Mouse (Mus musculus): ENCODE data around the gene Ccdc107. TPM values are rescaled to one million over a fixed set of nuclear protein-coding genes. Genes with fewer than 3 reads are reported as not detected.
A peak's percentile ranks its signal among the peaks of the same experiment; 100 is the strongest.

The Ccdc107 gene
- polyA plus RNA-seq, 1 experiment from 2014 or later: 73.1 TPM

- no peak overlapping the region for H3K4me3 ChIP-seq
- no peaks in the 10 kb centered on the region for H3K27me3 ChIP-seq
- ATAC-seq (ENCODE audit: low read depth): no peak
- WGBS: 84% methylated on average over 5 of the region's 5 CpGs
- no peak overlapping the region for H3K27ac ChIP-seq (replicated peaks)
- peaks cover 17% of the 10 kb centered on the region for H3K4me1 ChIP-seq (replicated peaks)
- H3K36me3 ChIP-seq: peaks cover 7% of the 10 kb centered on the region; the same call in 1 of the 2 replicates
- peaks cover 4% of the 10 kb centered on the region; the same call in 1 of the 2 replicates for H3K9me3 ChIP-seq
- no peak overlapping the region for H3K4me2 ChIP-seq
- H3K9ac ChIP-seq: no peak overlapping the region
Measured at GRCm38 (mm10) chr4:43490801-43491200, 1.9 kb upstream of the Ccdc107 start.

- ATAC-seq (ENCODE audit: low read depth): no peak
- 41% methylated on average over 12 of the region's 12 CpGs for WGBS
- Histone ChIP-seq H3K27ac (replicated peaks) (peak overlapping the region; percentile 90), H3K36me3 (peaks cover 8% of the 10 kb centered on the region; the same call in 1 of the 2 replicates), H3K4me1 (replicated peaks) (peaks cover 17% of the 10 kb centered on the region), H3K9me3 (peaks cover 4% of the 10 kb centered on the region; the same call in 1 of the 2 replicates), H3K9ac (no peak overlapping the region), H3K4me3 (peak overlapping the region; percentile 65), H3K27me3 (no peaks in the 10 kb centered on the region), H3K4me2 (peak overlapping the region; percentile 64)
Measured at GRCm38 (mm10) chr4:43492101-43492820, 439 bp upstream of the Ccdc107 start.

GRCm38 (mm10) chr4:43493186-43493845, 616 bp downstream of the Ccdc107 start:
- peak overlapping the region; percentile 65 for H3K4me3 ChIP-seq
- peak overlapping the region; percentile 82 for H3K9ac ChIP-seq
- peak; percentile 92 for ATAC-seq (ENCODE audit: low read depth)
- H3K27ac ChIP-seq (replicated peaks): peak overlapping the region; percentile 90
- peak overlapping the region; percentile 64 for H3K4me2 ChIP-seq
- H3K27me3 ChIP-seq: no peaks in the 10 kb centered on the region
- WGBS: under 1% methylated on average over 47 of the region's 47 CpGs
- peaks cover 8% of the 10 kb centered on the region; the same call in 1 of the 2 replicates for H3K36me3 ChIP-seq
- H3K9me3 ChIP-seq: peaks cover 4% of the 10 kb centered on the region; the same call in 1 of the 2 replicates
- H3K4me1 ChIP-seq (replicated peaks): peaks cover 26% of the 10 kb centered on the region

- peaks cover 4% of the 10 kb centered on the region; the same call in 1 of the 2 replicates for H3K9me3 ChIP-seq
- H3K4me1 ChIP-seq (replicated peaks): peaks cover 32% of the 10 kb centered on the region
- peak overlapping the region; percentile 90 for H3K27ac ChIP-seq (replicated peaks)
- 2% methylated on average over 9 of the region's 9 CpGs for WGBS
- peak overlapping the region; percentile 64 for H3K4me2 ChIP-seq
- peak overlapping the region; percentile 65 for H3K4me3 ChIP-seq
- no peaks in the 10 kb centered on the region for H3K27me3 ChIP-seq
- ATAC-seq (ENCODE audit: low read depth): no peak
- H3K36me3 ChIP-seq: peaks cover 8% of the 10 kb centered on the region; the same call in 1 of the 2 replicates
- H3K9ac ChIP-seq: peak overlapping the region; percentile 82
Measured at GRCm38 (mm10) chr4:43493846-43494240, 1.1 kb downstream of the Ccdc107 start.

- H3K27ac ChIP-seq (replicated peaks): no peak overlapping the region
- WGBS: 64% methylated on average over 6 of the region's 6 CpGs
- H3K9ac ChIP-seq: no peak overlapping the region
- H3K27me3 ChIP-seq: no peaks in the 10 kb centered on the region
- peaks cover 8% of the 10 kb centered on the region; the same call in 1 of the 2 replicates for H3K36me3 ChIP-seq
- H3K4me3 ChIP-seq: no peak overlapping the region
- no peak for ATAC-seq (ENCODE audit: low read depth)
- H3K4me2 ChIP-seq: no peak overlapping the region
- H3K9me3 ChIP-seq: no peaks in the 10 kb centered on the region
- peaks cover 38% of the 10 kb centered on the region for H3K4me1 ChIP-seq (replicated peaks)
Measured at GRCm38 (mm10) chr4:43496587-43496986, 3.9 kb downstream of the Ccdc107 start.

GRCm38 (mm10) chr4:43497405-43497804, 4.7 kb downstream of the Ccdc107 start:
- Histone ChIP-seq H3K4me1 (replicated peaks) (peaks cover 38% of the 10 kb centered on the region), H3K9ac (no peak overlapping the region), H3K9me3 (no peaks in the 10 kb centered on the region), H3K4me3 (no peak overlapping the region), H3K4me2 (peak overlapping the region; percentile 84; the same call in 1 of the 2 replicates), H3K27me3 (no peaks in the 10 kb centered on the region), H3K36me3 (peaks cover 8% of the 10 kb centered on the region; the same call in 1 of the 2 replicates), H3K27ac (replicated peaks) (no peak overlapping the region)
- no peak for ATAC-seq (ENCODE audit: low read depth)
- 94% methylated on average over 8 of the region's 8 CpGs for WGBS

- H3K9ac ChIP-seq: no peak overlapping the region
- peaks cover 38% of the 10 kb centered on the region for H3K4me1 ChIP-seq (replicated peaks)
- WGBS: 75% methylated on average over 4 of the region's 4 CpGs
- H3K4me3 ChIP-seq: 0 out of 2 replicates have a peak overlapping the region, but pooled peaks have one; percentile 52
- peak overlapping the region; percentile 84 for H3K4me2 ChIP-seq
- no peaks in the 10 kb centered on the region for H3K9me3 ChIP-seq
- H3K27ac ChIP-seq (replicated peaks): no peak overlapping the region
- H3K36me3 ChIP-seq: peaks cover 8% of the 10 kb centered on the region; the same call in 1 of the 2 replicates
- no peaks in the 10 kb centered on the region for H3K27me3 ChIP-seq
- ATAC-seq (ENCODE audit: low read depth): no peak
Measured at GRCm38 (mm10) chr4:43497946-43498345, 5.2 kb downstream of the Ccdc107 start.

- Histone ChIP-seq H3K27me3 (no peaks in the 10 kb centered on the region), H3K9me3 (no peaks in the 10 kb centered on the region), H3K36me3 (peaks cover 8% of the 10 kb centered on the region; the same call in 1 of the 2 replicates), H3K9ac (peak overlapping the region; percentile 61), H3K4me3 (peak overlapping the region; percentile 52), H3K4me2 (peak overlapping the region; percentile 84), H3K4me1 (replicated peaks) (peaks cover 36% of the 10 kb centered on the region), H3K27ac (replicated peaks) (no peak overlapping the region)
- ATAC-seq (ENCODE audit: low read depth): no peak
- 14% methylated on average over 8 of the region's 8 CpGs for WGBS
Measured at GRCm38 (mm10) chr4:43498983-43499382, 6.3 kb downstream of the Ccdc107 start.

GRCm38 (mm10) chr4:43499407-43500333, 7.0 kb downstream of the Ccdc107 start, which contains the start of gene Arhgef39:
Gene Arhgef39 (minus strand): TSS chr4:43499695.
- Histone ChIP-seq H3K4me2 (peak within 1 kb of the TSS; percentile 84), H3K36me3 (peaks cover 8% of the 10 kb centered on the region; the same call in 1 of the 2 replicates), H3K27me3 (no peaks in the 10 kb centered on the region), H3K9ac (peak within 1 kb of the TSS; percentile 61), H3K27ac (replicated peaks) (no peak within 1 kb of the TSS), H3K4me3 (peak within 1 kb of the TSS; percentile 52), H3K4me1 (replicated peaks) (peaks cover 29% of the 10 kb centered on the region), H3K9me3 (no peaks in the 10 kb centered on the region)
- WGBS: 7% methylated on average over 50 of the region's 50 CpGs
- ATAC-seq (ENCODE audit: low read depth): peak; percentile 85

GRCm38 (mm10) chr4:43503041-43503440, 10.3 kb downstream of the Ccdc107 start:
- Histone ChIP-seq H3K4me2 (no peak overlapping the region), H3K27me3 (peaks cover 26% of the 10 kb centered on the region), H3K9ac (no peak overlapping the region), H3K4me3 (no peak overlapping the region), H3K9me3 (no peaks in the 10 kb centered on the region), H3K27ac (replicated peaks) (no peak overlapping the region), H3K36me3 (no peaks in the 10 kb centered on the region), H3K4me1 (replicated peaks) (peaks cover 18% of the 10 kb centered on the region)
- 71% methylated on average over 2 of the region's 2 CpGs for WGBS
- no peak for ATAC-seq (ENCODE audit: low read depth)

GRCm38 (mm10) chr4:43503506-43503905, 10.8 kb downstream of the Ccdc107 start:
- Histone ChIP-seq H3K4me3 (no peak overlapping the region), H3K27ac (replicated peaks) (no peak overlapping the region), H3K9me3 (no peaks in the 10 kb centered on the region), H3K36me3 (no peaks in the 10 kb centered on the region), H3K27me3 (peaks cover 31% of the 10 kb centered on the region), H3K9ac (no peak overlapping the region), H3K4me2 (no peak overlapping the region), H3K4me1 (replicated peaks) (peaks cover 18% of the 10 kb centered on the region)
- no peak for ATAC-seq (ENCODE audit: low read depth)
- 81% methylated on average over 6 of the region's 6 CpGs for WGBS

Measured in neural tube, embryonic 13.5 days (tissue).